Mouse (Mus musculus): Measurements from ENCODE around the gene Csf1. TPM values are rescaled to one million over a fixed set of nuclear protein-coding genes. Genes with fewer than 3 reads are reported as not detected.

Gene Csf1
- 13.1 and 14.7 TPM in 2 replicates for polyA plus RNA-seq (2015; fragmentation: Nextera tagmentation; extraction: Ambion mirVana)

DNA sequence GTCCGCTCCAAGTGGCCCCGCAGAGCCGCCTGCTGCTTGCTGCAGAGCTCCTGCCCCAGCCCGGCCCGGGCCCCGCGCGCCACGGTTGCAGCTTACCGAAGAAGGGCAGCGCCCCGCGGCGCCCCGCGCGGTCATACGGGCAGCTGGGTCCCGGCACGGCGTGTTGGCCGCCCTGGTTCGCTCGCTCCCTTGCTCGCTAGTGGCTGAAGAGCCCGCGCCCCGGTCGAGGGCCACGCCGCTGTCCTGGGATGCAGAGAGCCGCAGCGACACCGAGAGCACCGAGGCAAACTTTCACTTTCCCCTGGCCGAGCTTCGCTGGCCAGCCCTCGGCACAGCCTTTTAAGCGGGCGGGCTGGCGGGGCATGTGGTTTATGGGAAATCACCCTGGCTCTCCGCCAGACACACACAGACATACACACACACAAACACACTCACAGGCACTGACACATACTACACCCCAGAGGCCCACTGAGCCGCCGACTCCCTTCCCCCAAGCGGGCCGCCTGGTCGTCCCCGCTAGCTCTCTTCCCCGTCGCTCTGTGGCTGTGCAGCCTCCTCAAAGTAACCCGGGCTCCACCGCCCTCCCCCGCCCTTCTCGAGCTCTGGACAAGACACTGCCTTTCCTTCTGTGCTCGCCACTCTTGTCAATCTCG, at the start of gene Csf1:
Gene Csf1, minus strand, starts transcription at position 541 of the 653 bp plus-strand sequence.
- ATAC-seq (ENCODE audit: low FRiP score, low TSS enrichment) (peak; percentile 85), DNase-seq (ENCODE audit: low spot score) (peak; percentile 79)
- H3K4me2 ChIP-seq (replicated peaks; ENCODE audit: low read depth): peak within 1 kb of the TSS; percentile 89
- TF ChIP-seq EP300 (optimal IDR thresholded peaks at IDR 0.05): peak; percentile 84
- TF ChIP-seq CTCF (IDR thresholded peaks at IDR 0.05; ENCODE audit: low read depth): peak; percentile 45
- 0 out of 2 replicates have a peak, but pooled peaks cover 3% of the 10 kb centered on the region for H3K4me1 ChIP-seq (replicated peaks; ENCODE audit: control insufficient read depth, insufficient read depth)
- H3K27ac ChIP-seq (replicated peaks): peak within 1 kb of the TSS; percentile 92
- peak within 1 kb of the TSS; percentile 77 for H3K4me3 ChIP-seq (ENCODE audit: low read depth, low read length)
- no peaks in the 10 kb centered on the region for H3K9me3 ChIP-seq (ENCODE audit: control insufficient read depth, low read length)
- peak within 1 kb of the TSS; percentile 89 for H3K9ac ChIP-seq (ENCODE audit: low read length)
- H3K36me3 ChIP-seq (ENCODE audit: control insufficient read depth, insufficient read depth, low read length): peaks cover 2% of the 10 kb centered on the region; the same call in 1 of the 2 replicates
- WGBS: under 1% methylated on average over 48 of the region's 56 CpGs
- H3K27me3 ChIP-seq (ENCODE audit: control insufficient read depth, insufficient read depth, low read length): no peaks in the 10 kb centered on the region

DNA sequence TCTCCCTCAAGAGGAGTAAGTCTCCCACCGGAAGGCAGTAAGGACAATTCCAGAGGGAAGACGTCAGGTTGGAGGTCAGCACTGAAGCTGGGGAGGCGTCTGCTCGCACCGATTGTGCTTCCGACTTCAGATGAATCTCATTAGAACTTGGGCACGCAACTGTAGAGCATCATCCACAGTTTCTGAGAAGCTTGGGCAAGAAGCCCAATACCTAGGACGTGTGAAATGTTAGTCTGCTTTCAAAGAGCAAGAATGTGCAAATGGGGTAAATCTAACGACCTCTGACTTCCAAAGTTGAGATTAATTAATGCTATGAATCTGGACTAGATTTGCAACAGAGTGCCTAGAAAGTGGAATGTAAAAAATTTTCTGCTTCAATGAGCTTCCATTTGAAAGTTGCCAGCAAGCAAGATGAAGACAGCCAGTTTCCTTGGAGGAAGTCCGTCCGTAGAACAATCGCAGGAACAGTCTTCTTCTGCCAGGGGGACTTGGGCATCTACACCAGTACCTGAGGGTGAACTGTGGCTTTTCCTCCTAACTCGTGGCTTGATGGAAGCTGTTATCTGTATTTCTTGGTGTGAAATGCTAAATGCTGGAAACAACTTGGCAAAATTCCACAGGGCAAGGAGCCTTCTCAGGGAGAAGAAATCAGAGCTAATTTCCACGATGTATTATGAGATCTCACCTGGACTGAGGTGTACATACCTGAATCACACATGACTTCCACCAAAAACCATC, 47.9 kb upstream of the Csf1 start:
- no peaks in the 10 kb centered on the region for H3K9me3 ChIP-seq (ENCODE audit: control insufficient read depth, low read length)
- no peaks in the 10 kb centered on the region for H3K36me3 ChIP-seq (ENCODE audit: control insufficient read depth, insufficient read depth, low read length)
- 32% methylated on average over 14 of the region's 14 CpGs for WGBS
- no peak for TF ChIP-seq CTCF (IDR thresholded peaks at IDR 0.05; ENCODE audit: low read depth)
- H3K4me1 ChIP-seq (replicated peaks; ENCODE audit: control insufficient read depth, insufficient read depth): no peaks in the 10 kb centered on the region
- DNase-seq (ENCODE audit: low spot score): no peak
- no peak overlapping the region for H3K27ac ChIP-seq (replicated peaks)
- no peaks in the 10 kb centered on the region for H3K27me3 ChIP-seq (ENCODE audit: control insufficient read depth, insufficient read depth, low read length)
- no peak for ATAC-seq (ENCODE audit: low FRiP score, low TSS enrichment)
- H3K4me2 ChIP-seq (replicated peaks; ENCODE audit: low read depth): no peak overlapping the region; the same call in 1 of the 2 replicates
- H3K4me3 ChIP-seq (ENCODE audit: low read depth, low read length): no peak overlapping the region
- H3K9ac ChIP-seq (ENCODE audit: low read length): no peak overlapping the region

DNA sequence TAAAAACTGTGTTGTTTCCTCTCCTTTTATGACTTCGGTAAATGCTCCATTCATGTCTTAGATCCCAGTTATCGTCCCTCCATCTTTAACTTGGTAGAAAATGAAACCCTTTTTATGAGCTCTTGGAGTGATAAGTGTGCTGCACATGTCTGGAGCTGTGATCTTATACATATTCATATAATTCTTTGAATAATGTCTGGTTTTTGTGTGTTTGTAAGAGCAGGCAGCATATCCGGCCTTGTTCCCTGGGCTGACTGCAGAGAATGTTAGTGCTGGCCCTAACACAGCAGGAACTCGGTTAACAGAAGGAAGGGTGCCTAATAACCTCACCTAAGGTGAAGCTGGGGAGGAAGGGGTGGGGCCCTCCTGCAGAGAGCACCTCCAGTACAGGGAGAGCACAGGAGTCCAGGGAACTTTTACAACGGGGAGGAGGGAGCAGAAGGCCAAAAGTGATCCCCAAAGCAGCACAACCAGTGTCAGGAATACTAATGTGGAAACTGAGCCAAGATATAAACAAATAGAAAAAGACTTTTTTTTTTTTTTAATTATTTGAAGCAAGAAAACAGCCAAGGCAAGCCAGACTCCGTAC, 47.2 kb upstream of the Csf1 start:
- H3K4me2 ChIP-seq (replicated peaks; ENCODE audit: low read depth): no peak overlapping the region
- H3K9me3 ChIP-seq (ENCODE audit: control insufficient read depth, low read length): no peaks in the 10 kb centered on the region
- no peak for TF ChIP-seq EP300 (optimal IDR thresholded peaks at IDR 0.05)
- no peak for TF ChIP-seq CTCF (IDR thresholded peaks at IDR 0.05; ENCODE audit: low read depth)
- H3K4me1 ChIP-seq (replicated peaks; ENCODE audit: control insufficient read depth, insufficient read depth): no peaks in the 10 kb centered on the region
- DNase-seq (ENCODE audit: low spot score) (no peak), ATAC-seq (ENCODE audit: low FRiP score, low TSS enrichment) (no peak)
- H3K36me3 ChIP-seq (ENCODE audit: control insufficient read depth, insufficient read depth, low read length): no peaks in the 10 kb centered on the region
- no peaks in the 10 kb centered on the region for H3K27me3 ChIP-seq (ENCODE audit: control insufficient read depth, insufficient read depth, low read length)
- no peak overlapping the region for H3K9ac ChIP-seq (ENCODE audit: low read length)
- H3K4me3 ChIP-seq (ENCODE audit: low read depth, low read length): no peak overlapping the region
- peak overlapping the region; percentile 46; the same call in 1 of the 2 replicates for H3K27ac ChIP-seq (replicated peaks)
- 35% methylated on average over 6 of the region's 6 CpGs for WGBS

DNA sequence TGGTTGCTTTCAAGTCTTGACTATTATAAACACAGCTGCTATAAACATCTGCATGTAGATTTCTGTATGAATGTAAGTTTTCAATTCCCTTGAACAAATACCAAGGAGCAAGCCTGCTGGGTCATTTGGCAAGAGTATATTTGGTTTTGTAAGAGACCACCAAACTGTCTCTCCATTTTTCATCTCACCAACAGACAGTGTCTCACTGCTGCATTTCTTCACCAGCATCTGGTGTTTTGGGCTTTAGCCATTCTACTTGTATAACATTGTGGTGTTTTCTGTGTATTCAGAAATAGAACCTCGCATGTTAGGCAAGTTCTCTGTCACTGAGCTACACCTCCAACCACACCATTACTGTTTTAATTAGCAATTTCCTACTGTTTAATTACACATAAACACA, 46.6 kb upstream of the Csf1 start:
- H3K36me3 ChIP-seq (ENCODE audit: control insufficient read depth, insufficient read depth, low read length): no peaks in the 10 kb centered on the region
- no peaks in the 10 kb centered on the region for H3K4me1 ChIP-seq (replicated peaks; ENCODE audit: control insufficient read depth, insufficient read depth)
- no peak for ATAC-seq (ENCODE audit: low FRiP score, low TSS enrichment)
- no peak overlapping the region for H3K4me3 ChIP-seq (ENCODE audit: low read depth, low read length)
- no peak overlapping the region for H3K27ac ChIP-seq (replicated peaks)
- DNase-seq (ENCODE audit: low spot score): no peak
- H3K9ac ChIP-seq (ENCODE audit: low read length): no peak overlapping the region
- no peak for TF ChIP-seq CTCF (IDR thresholded peaks at IDR 0.05; ENCODE audit: low read depth)
- TF ChIP-seq EP300 (optimal IDR thresholded peaks at IDR 0.05): no peak
- WGBS: 83% methylated on average over 1 of the region's 1 CpGs
- no peaks in the 10 kb centered on the region for H3K9me3 ChIP-seq (ENCODE audit: control insufficient read depth, low read length)
- H3K27me3 ChIP-seq (ENCODE audit: control insufficient read depth, insufficient read depth, low read length): no peaks in the 10 kb centered on the region
- no peak overlapping the region for H3K4me2 ChIP-seq (replicated peaks; ENCODE audit: low read depth)

DNA sequence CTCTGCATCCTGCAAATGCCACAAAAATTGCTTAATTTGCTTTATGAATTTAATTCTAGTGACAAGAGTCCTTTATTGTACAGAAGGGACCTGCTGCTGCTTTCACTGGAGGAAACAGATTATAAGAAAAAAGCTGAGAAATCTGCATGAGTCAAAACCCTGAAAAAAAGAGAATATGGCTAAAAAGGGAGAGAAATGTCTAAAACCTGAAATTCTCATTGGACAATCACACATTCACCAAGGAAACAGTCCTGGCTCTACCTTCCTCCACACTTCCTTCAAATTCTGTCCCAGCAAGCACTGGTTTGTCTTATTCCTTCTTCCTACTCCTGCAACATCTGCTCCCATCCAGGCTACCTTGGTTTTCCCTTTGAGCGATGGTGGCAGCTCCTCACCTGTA, 44.5 kb upstream of the Csf1 start:
- no peak for ATAC-seq (ENCODE audit: low FRiP score, low TSS enrichment)
- no peak for TF ChIP-seq EP300 (optimal IDR thresholded peaks at IDR 0.05)
- TF ChIP-seq CTCF (IDR thresholded peaks at IDR 0.05; ENCODE audit: low read depth): no peak
- no peak overlapping the region for H3K9ac ChIP-seq (ENCODE audit: low read length)
- no peaks in the 10 kb centered on the region for H3K36me3 ChIP-seq (ENCODE audit: control insufficient read depth, insufficient read depth, low read length)
- H3K9me3 ChIP-seq (ENCODE audit: control insufficient read depth, low read length): no peaks in the 10 kb centered on the region
- no peak overlapping the region for H3K4me3 ChIP-seq (ENCODE audit: low read depth, low read length)
- no peak overlapping the region for H3K4me2 ChIP-seq (replicated peaks; ENCODE audit: low read depth)
- WGBS: 93% methylated on average over 1 of the region's 1 CpGs
- no peak overlapping the region for H3K27ac ChIP-seq (replicated peaks)
- no peak for DNase-seq (ENCODE audit: low spot score)
- H3K4me1 ChIP-seq (replicated peaks; ENCODE audit: control insufficient read depth, insufficient read depth): no peaks in the 10 kb centered on the region
- H3K27me3 ChIP-seq (ENCODE audit: control insufficient read depth, insufficient read depth, low read length): no peaks in the 10 kb centered on the region
